Mouse (Mus musculus): Measurements from ENCODE around the gene Efemp1.

Efemp1 gene

GRCm38 (mm10) chr11:28853102-28853800 is at the start of gene Efemp1:
TSS of gene Efemp1 (plus strand) at chr11:28853204.
- in situ Hi-C loops (cut with MseI, MboI): no loop called here

- in situ Hi-C loops (cut with MseI, MboI): no loop called here
These were observed 44.3 kb upstream of the Efemp1 start for GRCm38 (mm10) chr11:28808685-28809084.

GRCm38 (mm10) chr11:28811874-28812273 is 41.1 kb upstream of the Efemp1 start:
- in situ Hi-C loops (cut with MseI, MboI): no loop called here

- in situ Hi-C loops (cut with MseI, MboI): no loop called here
These were observed 40.4 kb upstream of the Efemp1 start for GRCm38 (mm10) chr11:28812564-28812963.

- in situ Hi-C loops (cut with MseI, MboI): no loop called here
These were observed 35.6 kb upstream of the Efemp1 start for GRCm38 (mm10) chr11:28817405-28817804.

DNA sequence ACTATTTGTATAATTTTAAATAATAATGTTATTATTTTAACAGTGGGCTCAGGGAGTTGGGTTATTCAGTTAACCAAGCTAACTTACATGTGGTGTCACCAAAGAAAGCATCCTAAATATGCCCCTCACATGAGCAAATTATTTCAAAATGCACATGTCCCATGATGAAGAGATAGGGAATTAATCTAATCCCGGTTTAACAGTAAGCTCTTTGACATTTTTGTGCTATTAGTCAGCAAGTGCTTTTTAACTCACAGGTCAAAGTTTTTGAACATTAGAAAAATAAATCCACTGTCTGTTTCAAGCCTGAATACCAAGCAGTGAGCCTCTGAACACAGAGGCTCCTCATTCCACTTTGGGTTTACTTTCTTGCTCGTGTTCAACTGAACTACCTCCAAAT is 26.1 kb upstream of the Efemp1 start:
- in situ Hi-C loops (cut with MseI, MboI): no loop called here

DNA sequence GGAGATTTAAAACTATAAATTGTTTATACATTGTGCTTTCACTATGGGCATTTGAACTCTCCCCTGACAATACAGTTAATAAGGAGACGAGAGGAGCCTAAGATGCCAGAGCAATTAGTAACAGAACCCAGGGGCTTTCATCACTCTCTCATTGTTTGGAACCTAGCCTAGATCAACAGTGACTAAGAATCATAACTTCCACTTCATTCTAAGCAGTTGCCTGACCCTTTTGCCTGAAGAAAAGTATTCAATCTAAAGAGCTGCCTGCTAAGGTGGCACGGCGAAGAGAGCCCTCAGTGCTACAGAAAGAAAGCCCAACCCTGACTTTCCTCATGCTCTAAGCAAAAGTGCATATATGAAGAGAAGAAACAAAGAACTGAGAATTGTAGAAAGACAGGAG is 19.2 kb upstream of the Efemp1 start:
- in situ Hi-C loops (cut with MseI, MboI): no loop called here

GRCm38 (mm10) chr11:28835141-28835540 is 17.9 kb upstream of the Efemp1 start:
- in situ Hi-C loops (cut with MseI, MboI): no loop called here

DNA sequence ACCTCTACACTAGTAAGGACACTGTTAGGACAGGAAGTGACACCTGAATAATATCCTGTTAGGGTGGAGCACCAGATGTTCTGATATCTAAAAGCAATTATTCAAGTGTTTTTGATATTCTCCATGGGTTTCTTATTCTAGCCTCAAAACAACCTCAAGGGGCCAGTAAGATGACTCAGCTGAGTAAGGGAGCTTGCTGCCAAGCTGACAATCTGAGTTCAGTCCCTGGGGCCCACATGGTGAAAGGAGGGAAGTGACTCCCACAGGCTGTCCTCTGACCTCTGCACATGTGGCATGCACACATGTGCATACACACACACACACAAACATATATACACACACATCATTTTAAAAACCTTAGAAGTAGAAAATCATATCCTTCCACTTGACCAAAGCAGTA is 3.2 kb upstream of the Efemp1 start:
- in situ Hi-C loops (cut with MseI, MboI): no loop called here

DNA sequence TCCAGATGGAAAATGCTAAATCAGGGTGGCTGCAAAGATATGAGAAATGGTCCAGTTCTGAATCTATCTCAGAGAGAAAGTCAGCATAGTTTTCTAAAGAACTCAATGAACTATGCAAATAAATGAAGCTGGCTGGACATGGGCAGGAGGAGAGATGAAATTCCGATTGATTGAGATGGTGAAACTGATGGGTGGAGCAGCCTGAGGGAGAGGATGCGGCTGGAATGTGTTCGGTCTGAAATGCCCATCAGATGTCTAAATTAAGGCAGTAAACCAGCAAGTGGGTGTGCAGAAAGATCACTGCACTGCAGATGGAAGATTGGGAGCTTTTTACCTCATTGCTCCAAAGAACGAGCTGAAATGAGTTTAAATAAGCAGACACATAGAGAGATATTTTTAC is 1.4 kb upstream of the Efemp1 start:
- in situ Hi-C loops (cut with MseI, MboI): no loop called here

- in situ Hi-C loops (cut with MseI, MboI): no loop called here
These were observed 564 bp upstream of the Efemp1 start for GRCm38 (mm10) chr11:28852361-28852919.

DNA sequence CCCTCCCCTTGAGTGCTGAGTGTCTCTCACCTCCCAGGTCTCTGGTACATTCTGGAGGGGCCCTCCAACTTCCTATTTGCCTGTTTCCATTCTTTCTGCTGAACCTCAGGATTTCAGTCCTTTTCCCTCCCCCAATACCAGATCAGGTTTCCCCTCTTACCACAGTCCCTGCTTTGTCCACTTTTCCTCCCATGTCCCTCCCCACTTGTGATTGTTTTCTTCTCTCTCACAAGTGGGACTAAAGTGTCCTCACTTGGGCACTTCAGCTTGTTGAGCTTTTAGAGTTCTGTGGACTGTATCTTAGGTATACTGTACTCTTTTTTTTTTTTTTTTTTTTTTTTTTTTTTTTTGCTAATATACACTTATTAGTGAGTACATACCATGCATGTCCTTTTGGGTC is 6.1 kb downstream of the Efemp1 start:
- in situ Hi-C loops (cut with MseI, MboI): no loop called here

- in situ Hi-C loops (cut with MseI, MboI): no loop called here
These were observed 16.1 kb downstream of the Efemp1 start for GRCm38 (mm10) chr11:28869129-28869528.

DNA sequence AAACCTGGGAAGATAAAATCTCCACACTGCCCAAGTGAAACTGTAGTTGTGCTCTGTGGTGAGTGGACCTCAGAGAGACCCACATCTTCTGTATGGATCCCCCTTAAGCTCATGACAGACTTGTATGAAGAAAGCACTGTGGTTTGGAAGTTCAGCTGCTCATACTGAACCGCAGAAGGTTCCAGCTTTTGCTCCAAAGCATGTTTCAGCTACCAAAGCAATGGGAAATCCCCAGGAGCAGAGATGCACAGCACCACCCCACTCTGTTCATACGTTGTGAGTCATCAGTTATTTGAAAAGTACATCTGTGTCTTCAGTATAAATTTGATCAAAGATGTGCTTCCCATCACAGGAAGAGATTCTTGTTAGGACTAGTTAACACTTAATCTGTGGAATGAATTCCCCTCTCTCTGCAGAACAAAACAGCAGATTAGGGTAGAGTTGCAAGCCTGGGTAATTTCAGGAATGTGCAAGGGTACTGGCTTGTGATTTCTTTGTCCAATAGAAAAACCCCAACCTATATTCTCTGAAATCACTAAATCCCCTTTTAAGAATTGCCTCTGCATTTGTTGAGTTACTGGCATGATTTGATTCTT is 28.5 kb downstream of the Efemp1 start:
- in situ Hi-C loops (cut with MseI, MboI): no loop called here

DNA sequence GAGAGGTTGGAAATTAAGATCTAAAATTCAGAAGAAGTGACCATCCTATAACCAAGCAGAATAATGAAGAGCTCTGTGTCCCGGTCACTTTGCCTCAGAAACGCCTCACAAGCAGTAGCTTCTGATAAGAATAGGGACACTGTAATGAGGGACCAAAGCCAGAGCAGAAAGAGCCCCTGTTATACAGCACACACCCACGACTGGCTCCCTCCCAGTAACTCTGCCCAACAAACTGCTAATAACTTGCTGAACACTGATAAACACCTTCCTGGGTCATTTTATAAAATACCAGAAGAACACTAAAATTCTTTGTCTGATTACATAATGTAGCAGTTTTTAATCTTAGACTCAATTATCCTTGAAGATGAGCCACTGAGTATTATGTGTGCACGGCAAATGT is 30.1 kb downstream of the Efemp1 start:
- in situ Hi-C loops (cut with MseI, MboI): no loop called here

DNA sequence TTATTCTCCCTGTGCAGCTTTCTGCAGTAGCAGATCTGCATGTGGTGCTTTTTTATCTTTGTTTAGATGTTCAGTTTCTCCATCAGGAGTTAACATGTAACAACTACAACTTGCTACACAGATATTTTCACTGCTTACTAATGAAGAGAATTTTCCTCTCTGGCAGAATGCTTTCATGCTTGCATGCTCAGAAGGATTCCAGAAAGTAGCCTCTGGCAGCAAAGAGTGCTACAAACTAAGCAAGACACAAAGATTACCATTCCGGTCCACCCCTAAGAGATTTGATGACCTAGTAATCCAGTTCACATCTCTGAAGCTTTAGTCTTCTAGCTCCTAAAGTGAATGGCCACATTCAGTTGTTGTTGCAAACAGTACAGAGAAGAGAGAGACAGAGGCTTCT is 36.5 kb downstream of the Efemp1 start:
- in situ Hi-C loops (cut with MseI, MboI): no loop called here

DNA sequence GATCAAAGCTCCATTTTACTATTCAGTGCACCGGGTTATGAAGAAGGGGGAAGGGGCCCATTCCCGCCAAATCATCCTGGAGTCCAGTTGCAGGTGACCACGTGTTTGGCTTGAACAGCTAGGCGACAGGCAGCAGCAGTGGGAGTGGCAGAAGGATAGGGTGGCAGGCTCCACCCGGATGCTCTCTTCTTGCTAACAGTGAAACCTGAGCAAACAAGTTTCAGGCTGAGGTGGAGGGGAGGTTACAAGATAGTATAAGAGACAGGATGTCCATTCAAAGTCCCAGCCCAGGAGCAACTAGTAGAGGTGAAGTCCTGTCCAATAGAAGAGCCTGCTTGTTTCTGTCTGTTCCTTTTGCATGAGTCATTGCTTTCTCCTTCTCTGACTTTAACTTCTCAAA is 38.5 kb downstream of the Efemp1 start:
- in situ Hi-C loops (cut with MseI, MboI): no loop called here

DNA sequence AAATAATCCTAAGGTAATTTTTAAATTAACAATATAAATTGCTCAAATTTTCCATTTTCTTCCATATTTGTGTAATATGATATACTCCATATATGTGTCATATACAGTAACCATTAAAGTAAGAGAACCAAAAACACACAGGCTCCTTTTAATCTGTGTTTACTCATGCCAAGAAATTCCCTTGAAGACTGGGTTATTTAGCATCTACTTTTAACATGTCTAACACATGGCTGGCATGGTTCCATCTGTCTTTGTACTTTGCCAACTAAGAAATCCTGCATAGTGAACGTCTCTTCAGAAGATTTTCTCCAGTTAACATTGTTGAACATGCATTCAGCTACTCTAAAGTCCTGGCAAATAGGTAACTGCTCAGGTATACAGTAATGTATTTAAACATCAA is 46.4 kb downstream of the Efemp1 start:
- in situ Hi-C loops (cut with MseI, MboI): no loop called here

DNA sequence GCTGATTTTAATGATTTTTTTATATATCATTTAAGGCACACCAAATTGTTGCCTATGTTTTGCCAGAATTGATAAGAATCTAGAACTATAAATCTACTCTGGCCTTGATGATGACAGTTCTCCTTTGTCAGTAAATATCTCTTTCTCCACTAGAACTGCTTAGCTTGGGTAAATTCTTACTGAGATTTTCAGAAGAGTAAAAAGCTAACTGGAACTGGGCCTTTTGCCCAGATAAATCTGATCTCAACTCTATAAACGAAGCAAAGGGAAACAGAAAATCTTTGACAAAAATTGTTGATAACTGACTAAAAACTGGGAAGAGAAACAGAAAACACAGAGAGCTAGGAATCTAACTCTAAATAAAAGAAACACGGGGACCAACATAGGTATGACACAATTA is 51.6 kb downstream of the Efemp1 start:
- in situ Hi-C loops (cut with MseI, MboI): no loop called here

- in situ Hi-C loops (cut with MseI, MboI): no loop called here
These were observed 53.3 kb downstream of the Efemp1 start for GRCm38 (mm10) chr11:28906288-28906687.

- in situ Hi-C loops (cut with MseI, MboI): no loop called here
These were observed 56.0 kb downstream of the Efemp1 start for GRCm38 (mm10) chr11:28908908-28909545.

DNA sequence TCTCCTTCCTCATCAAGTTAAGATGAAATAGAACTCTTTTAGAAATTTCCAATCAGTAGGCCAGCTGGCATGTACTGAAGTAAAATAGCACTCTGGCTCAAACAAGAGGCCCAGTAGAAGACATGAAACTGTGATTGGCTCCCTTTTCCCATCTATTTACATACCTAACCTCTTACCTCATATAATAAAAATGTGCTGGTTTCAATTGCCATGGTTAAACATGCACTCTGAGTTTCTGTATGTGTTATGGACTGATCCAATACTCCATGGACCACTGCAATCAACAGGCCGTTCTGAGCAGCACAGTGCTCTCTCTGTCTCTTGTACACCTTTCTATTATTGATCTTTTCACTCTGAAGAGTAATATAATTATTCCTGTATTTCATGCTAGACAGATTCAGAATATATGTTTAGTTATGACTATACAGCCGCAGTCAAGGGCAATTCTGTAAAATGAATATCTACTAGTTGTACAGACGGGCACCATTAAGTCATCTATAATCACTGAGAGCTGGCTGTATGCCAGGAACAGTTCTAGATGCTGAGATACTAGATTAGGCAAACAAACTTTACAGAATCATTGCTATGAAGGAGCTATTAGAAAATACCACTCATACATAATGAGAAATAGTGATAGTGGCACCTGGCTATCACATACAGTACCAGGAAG is 59.6 kb downstream of the Efemp1 start:
- in situ Hi-C loops (cut with MseI, MboI): no loop called here
